Mouse (Mus musculus): ENCODE results near the gene Ndnf. TPM values are rescaled to one million over a fixed set of nuclear protein-coding genes. Genes with fewer than 3 reads are reported as not detected.

Ndnf gene
- polyA plus RNA-seq (2015; fragmentation: Nextera tagmentation; extraction: Ambion mirVana): 1.5 and 1.7 TPM in 2 replicates

GRCm38 (mm10) chr6:65671451-65671850 lies at the start of gene Ndnf:
Gene Ndnf (plus strand): TSS chr6:65671590.
- H3K27ac ChIP-seq (ENCODE audit: low read length): no peak within 1 kb of the TSS
- H3K9me3 ChIP-seq (ENCODE audit: control insufficient read depth, low read length): no peaks in the 10 kb centered on the region
- ATAC-seq: peak; percentile 92
- peaks cover 6% of the 10 kb centered on the region; the same call in 1 of the 2 replicates for H3K27me3 ChIP-seq (replicated peaks; ENCODE audit: control insufficient read depth, insufficient read depth, low read length)
- WGBS: 0% methylated on average over 33 of the region's 45 CpGs
- peaks cover 9% of the 10 kb centered on the region for H3K4me1 ChIP-seq (ENCODE audit: control insufficient read depth, insufficient read depth, low read length)
- peak within 1 kb of the TSS; percentile 100 for H3K4me2 ChIP-seq (ENCODE audit: low read depth, low read length)
- no peaks in the 10 kb centered on the region for H3K36me3 ChIP-seq (ENCODE audit: control insufficient read depth, insufficient read depth, low read length)
- peak within 1 kb of the TSS; percentile 66 for H3K9ac ChIP-seq (ENCODE audit: low read depth, low read length)
- peak within 1 kb of the TSS; percentile 67 for H3K4me3 ChIP-seq (ENCODE audit: low read length)

- Histone ChIP-seq H3K36me3 (ENCODE audit: control insufficient read depth, insufficient read depth, low read length) (no peaks in the 10 kb centered on the region), H3K4me1 (ENCODE audit: control insufficient read depth, insufficient read depth, low read length) (no peaks in the 10 kb centered on the region), H3K4me2 (ENCODE audit: low read depth, low read length) (no peak overlapping the region), H3K4me3 (ENCODE audit: low read length) (no peak overlapping the region), H3K27ac (ENCODE audit: low read length) (no peak overlapping the region), H3K27me3 (replicated peaks; ENCODE audit: control insufficient read depth, insufficient read depth, low read length) (no peaks in the 10 kb centered on the region), H3K9me3 (ENCODE audit: control insufficient read depth, low read length) (no peaks in the 10 kb centered on the region), H3K9ac (ENCODE audit: low read depth, low read length) (no peak overlapping the region)
- 72% methylated on average over 3 of the region's 3 CpGs for WGBS
- no peak for ATAC-seq
Observed at GRCm38 (mm10) chr6:65623016-65623715, 48.2 kb upstream of the Ndnf start.

DNA sequence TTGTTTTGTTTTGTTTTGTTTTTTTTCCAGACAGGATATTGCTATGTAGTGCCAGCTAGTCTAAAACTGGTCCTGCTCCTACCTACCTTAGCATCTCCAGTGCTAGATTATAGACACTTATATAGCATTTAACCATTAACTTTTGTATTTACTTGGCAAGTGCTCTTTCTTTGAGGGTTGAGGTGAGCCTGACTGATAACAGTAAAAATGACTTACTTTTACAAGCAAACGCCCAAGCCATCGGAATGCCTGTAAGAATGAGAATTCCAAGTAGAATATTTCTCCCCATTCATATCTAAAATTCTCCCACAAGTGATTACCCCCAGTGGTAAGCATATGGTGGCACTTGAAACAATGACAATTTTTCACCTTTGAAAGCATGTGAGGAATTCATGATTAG lies 40.8 kb upstream of the Ndnf start:
- Histone ChIP-seq H3K9ac (ENCODE audit: low read depth, low read length) (no peak overlapping the region), H3K4me2 (ENCODE audit: low read depth, low read length) (no peak overlapping the region), H3K27ac (ENCODE audit: low read length) (no peak overlapping the region), H3K36me3 (ENCODE audit: control insufficient read depth, insufficient read depth, low read length) (no peaks in the 10 kb centered on the region), H3K4me3 (ENCODE audit: low read length) (no peak overlapping the region), H3K9me3 (ENCODE audit: control insufficient read depth, low read length) (no peaks in the 10 kb centered on the region), H3K27me3 (replicated peaks; ENCODE audit: control insufficient read depth, insufficient read depth, low read length) (no peaks in the 10 kb centered on the region), H3K4me1 (ENCODE audit: control insufficient read depth, insufficient read depth, low read length) (no peaks in the 10 kb centered on the region)
- peak; percentile 77 for ATAC-seq
- 52% methylated on average over 2 of the region's 2 CpGs for WGBS

DNA sequence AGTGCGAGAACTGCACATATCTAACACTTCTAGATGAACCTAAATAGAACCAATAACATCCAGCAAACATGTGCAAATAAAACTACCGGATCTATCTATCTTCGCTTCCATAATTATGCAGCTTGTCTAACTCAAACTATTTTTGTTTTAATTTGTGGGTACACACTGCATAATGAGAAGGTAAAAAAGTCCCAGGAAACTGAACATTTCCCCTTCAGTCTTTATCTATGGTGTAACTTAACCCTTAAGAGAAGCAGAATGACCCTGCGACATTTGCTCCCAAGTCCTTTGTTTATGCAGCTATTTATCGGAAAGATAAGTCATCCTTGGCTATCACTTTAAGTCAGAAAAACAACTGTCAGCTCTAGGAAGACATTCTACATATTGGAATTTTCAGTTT lies 39.2 kb upstream of the Ndnf start:
- no peaks in the 10 kb centered on the region for H3K27me3 ChIP-seq (replicated peaks; ENCODE audit: control insufficient read depth, insufficient read depth, low read length)
- H3K9me3 ChIP-seq (ENCODE audit: control insufficient read depth, low read length): no peaks in the 10 kb centered on the region
- no peak overlapping the region for H3K4me3 ChIP-seq (ENCODE audit: low read length)
- H3K27ac ChIP-seq (ENCODE audit: low read length): no peak overlapping the region
- no peaks in the 10 kb centered on the region for H3K4me1 ChIP-seq (ENCODE audit: control insufficient read depth, insufficient read depth, low read length)
- 71% methylated on average over 5 of the region's 5 CpGs for WGBS
- no peak for ATAC-seq
- H3K36me3 ChIP-seq (ENCODE audit: control insufficient read depth, insufficient read depth, low read length): no peaks in the 10 kb centered on the region
- no peak overlapping the region for H3K9ac ChIP-seq (ENCODE audit: low read depth, low read length)
- H3K4me2 ChIP-seq (ENCODE audit: low read depth, low read length): no peak overlapping the region

DNA sequence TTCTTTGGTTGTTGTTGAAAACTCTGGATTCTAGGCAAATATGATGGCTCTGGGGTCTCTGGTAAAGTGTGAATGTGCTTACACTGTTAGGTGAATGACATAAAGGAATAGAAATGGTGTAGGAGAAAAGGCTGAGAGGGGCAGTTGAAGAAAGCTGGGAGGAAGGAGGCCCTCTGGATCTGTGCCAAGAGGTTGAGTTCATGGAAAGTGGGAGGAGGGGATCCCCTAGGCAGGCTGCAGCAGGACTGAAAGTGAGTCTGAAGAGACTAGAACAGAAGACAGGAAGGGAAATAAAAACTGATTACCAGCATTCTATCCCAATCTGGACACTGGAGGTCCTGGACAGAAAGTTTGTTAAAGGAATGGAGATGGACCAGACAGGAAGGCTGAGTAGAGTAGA lies 29.0 kb upstream of the Ndnf start:
- no peaks in the 10 kb centered on the region for H3K4me1 ChIP-seq (ENCODE audit: control insufficient read depth, insufficient read depth, low read length)
- no peak overlapping the region for H3K27ac ChIP-seq (ENCODE audit: low read length)
- H3K27me3 ChIP-seq (replicated peaks; ENCODE audit: control insufficient read depth, insufficient read depth, low read length): no peaks in the 10 kb centered on the region
- ATAC-seq: no peak
- no peaks in the 10 kb centered on the region for H3K36me3 ChIP-seq (ENCODE audit: control insufficient read depth, insufficient read depth, low read length)
- no peak overlapping the region for H3K4me2 ChIP-seq (ENCODE audit: low read depth, low read length)
- H3K9ac ChIP-seq (ENCODE audit: low read depth, low read length): no peak overlapping the region
- H3K9me3 ChIP-seq (ENCODE audit: control insufficient read depth, low read length): no peaks in the 10 kb centered on the region
- no peak overlapping the region for H3K4me3 ChIP-seq (ENCODE audit: low read length)

- Histone ChIP-seq H3K9ac (ENCODE audit: low read depth, low read length) (no peak overlapping the region), H3K4me2 (ENCODE audit: low read depth, low read length) (no peak overlapping the region), H3K27ac (ENCODE audit: low read length) (no peak overlapping the region), H3K9me3 (ENCODE audit: control insufficient read depth, low read length) (no peaks in the 10 kb centered on the region), H3K36me3 (ENCODE audit: control insufficient read depth, insufficient read depth, low read length) (no peaks in the 10 kb centered on the region), H3K4me3 (ENCODE audit: low read length) (no peak overlapping the region), H3K4me1 (ENCODE audit: control insufficient read depth, insufficient read depth, low read length) (no peaks in the 10 kb centered on the region), H3K27me3 (replicated peaks; ENCODE audit: control insufficient read depth, insufficient read depth, low read length) (no peaks in the 10 kb centered on the region)
- ATAC-seq: no peak
- WGBS: 66% methylated on average over 4 of the region's 4 CpGs
Observed at GRCm38 (mm10) chr6:65644110-65644509, 27.3 kb upstream of the Ndnf start.

DNA sequence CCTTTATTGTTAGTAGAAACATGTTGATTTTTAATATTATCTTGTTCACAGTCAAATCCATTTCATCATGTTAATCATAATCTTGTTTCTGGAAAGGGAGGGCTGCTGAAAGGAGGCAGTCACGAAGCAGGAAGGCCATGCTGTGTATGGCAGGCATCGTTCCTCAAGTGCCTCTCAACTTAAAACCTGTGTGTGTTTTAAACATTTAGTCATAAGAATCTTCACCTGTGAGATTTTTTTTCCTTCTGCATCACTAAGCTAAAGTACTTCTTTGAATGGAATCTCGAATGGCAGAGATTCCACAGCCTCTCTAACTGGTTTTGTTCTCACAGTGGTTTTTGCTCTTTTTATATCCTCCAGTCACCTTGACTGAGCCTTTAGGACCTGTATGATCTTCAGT lies 25.0 kb upstream of the Ndnf start:
- Histone ChIP-seq H3K36me3 (ENCODE audit: control insufficient read depth, insufficient read depth, low read length) (no peaks in the 10 kb centered on the region), H3K27ac (ENCODE audit: low read length) (no peak overlapping the region), H3K27me3 (replicated peaks; ENCODE audit: control insufficient read depth, insufficient read depth, low read length) (no peaks in the 10 kb centered on the region), H3K9me3 (ENCODE audit: control insufficient read depth, low read length) (no peaks in the 10 kb centered on the region), H3K4me3 (ENCODE audit: low read length) (no peak overlapping the region), H3K4me2 (ENCODE audit: low read depth, low read length) (no peak overlapping the region), H3K9ac (ENCODE audit: low read depth, low read length) (no peak overlapping the region), H3K4me1 (ENCODE audit: control insufficient read depth, insufficient read depth, low read length) (no peaks in the 10 kb centered on the region)
- ATAC-seq: no peak
- 75% methylated on average over 3 of the region's 3 CpGs for WGBS

DNA sequence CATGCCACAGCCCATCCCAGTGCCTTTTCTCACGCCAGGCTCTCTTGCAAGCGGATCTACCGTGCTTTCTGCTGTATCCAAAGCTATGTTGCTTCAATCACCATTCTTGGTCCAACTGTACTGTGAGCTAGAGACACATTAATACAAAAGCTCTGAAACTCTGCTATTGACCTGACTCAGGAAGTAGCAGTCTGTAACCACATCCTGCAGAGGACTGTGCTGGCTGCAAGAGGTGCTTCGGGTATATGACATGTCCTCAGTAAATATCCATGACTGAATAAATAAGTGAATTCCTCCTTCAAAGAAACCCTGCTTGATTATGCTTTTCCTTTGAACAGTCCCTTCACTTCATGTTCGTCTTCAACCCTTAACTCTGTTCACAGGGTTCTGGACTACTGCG lies 23.7 kb upstream of the Ndnf start:
- no peak overlapping the region for H3K4me2 ChIP-seq (ENCODE audit: low read depth, low read length)
- WGBS: 78% methylated on average over 6 of the region's 6 CpGs
- H3K27me3 ChIP-seq (replicated peaks; ENCODE audit: control insufficient read depth, insufficient read depth, low read length): no peaks in the 10 kb centered on the region

GRCm38 (mm10) chr6:65651376-65651775 lies 20.0 kb upstream of the Ndnf start:
- H3K9ac ChIP-seq (ENCODE audit: low read depth, low read length): no peak overlapping the region
- H3K9me3 ChIP-seq (ENCODE audit: control insufficient read depth, low read length): no peaks in the 10 kb centered on the region
- ATAC-seq: no peak
- H3K4me3 ChIP-seq (ENCODE audit: low read length): no peak overlapping the region
- no peaks in the 10 kb centered on the region for H3K36me3 ChIP-seq (ENCODE audit: control insufficient read depth, insufficient read depth, low read length)
- WGBS: 33% methylated on average over 4 of the region's 4 CpGs
- H3K4me1 ChIP-seq (ENCODE audit: control insufficient read depth, insufficient read depth, low read length): no peaks in the 10 kb centered on the region
- no peak overlapping the region for H3K4me2 ChIP-seq (ENCODE audit: low read depth, low read length)
- no peaks in the 10 kb centered on the region for H3K27me3 ChIP-seq (replicated peaks; ENCODE audit: control insufficient read depth, insufficient read depth, low read length)
- no peak overlapping the region for H3K27ac ChIP-seq (ENCODE audit: low read length)

More for the DNA sequence above, 23.7 kb upstream of the Ndnf start:
- Histone ChIP-seq H3K36me3 (ENCODE audit: control insufficient read depth, insufficient read depth, low read length) (no peaks in the 10 kb centered on the region), H3K4me1 (ENCODE audit: control insufficient read depth, insufficient read depth, low read length) (no peaks in the 10 kb centered on the region), H3K9ac (ENCODE audit: low read depth, low read length) (no peak overlapping the region), H3K4me3 (ENCODE audit: low read length) (no peak overlapping the region), H3K27ac (ENCODE audit: low read length) (no peak overlapping the region), H3K9me3 (ENCODE audit: control insufficient read depth, low read length) (no peaks in the 10 kb centered on the region)
- no peak for ATAC-seq

DNA sequence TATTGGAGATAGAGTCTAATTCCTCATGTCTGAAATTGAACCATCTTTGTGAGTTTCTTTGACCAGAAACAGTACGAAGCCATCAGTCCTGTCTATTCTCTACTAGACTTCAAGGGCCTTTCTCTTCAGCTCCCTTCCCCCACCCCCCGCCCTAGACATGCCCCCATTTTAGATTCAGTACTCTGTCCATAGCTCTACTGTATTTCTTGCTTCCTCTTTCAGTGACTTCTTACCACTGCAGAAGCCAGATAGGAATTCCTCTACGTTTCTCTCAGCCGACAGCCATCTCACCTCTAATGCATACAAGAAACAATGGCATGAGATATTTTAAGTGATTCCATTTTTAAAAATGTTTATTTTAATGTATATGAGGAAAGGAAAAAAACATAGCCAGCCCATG lies 10.1 kb upstream of the Ndnf start:
- no peak for ATAC-seq
- H3K4me2 ChIP-seq (ENCODE audit: low read depth, low read length): no peak overlapping the region
- no peaks in the 10 kb centered on the region for H3K9me3 ChIP-seq (ENCODE audit: control insufficient read depth, low read length)
- H3K27ac ChIP-seq (ENCODE audit: low read length): no peak overlapping the region
- no peak overlapping the region for H3K4me3 ChIP-seq (ENCODE audit: low read length)
- H3K36me3 ChIP-seq (ENCODE audit: control insufficient read depth, insufficient read depth, low read length): no peaks in the 10 kb centered on the region
- 73% methylated on average over 4 of the region's 4 CpGs for WGBS
- no peak overlapping the region for H3K9ac ChIP-seq (ENCODE audit: low read depth, low read length)
- no peaks in the 10 kb centered on the region for H3K4me1 ChIP-seq (ENCODE audit: control insufficient read depth, insufficient read depth, low read length)
- no peaks in the 10 kb centered on the region for H3K27me3 ChIP-seq (replicated peaks; ENCODE audit: control insufficient read depth, insufficient read depth, low read length)
